Mouse (Mus musculus) liver, adult 2 months (tissue): ENCODE results near the gene Serpina11.

Experiments
- CTCF ChIP-seq: fragments of 200-500 bp; IDR thresholded peaks from 2 replicates; pipeline ENCODE4 v1.5.1; 2011; ENCODE audit warnings: low read depth, low read length, control low read depth
- POLR2A ChIP-seq: fragments of 200-500 bp; IDR thresholded peaks from 2 replicates; pipeline ENCODE4 v1.6.1; 2011; ENCODE audit warnings: low read length, control low read depth; ENCODE audit not compliant: insufficient read depth; ENCODE audit errors: extremely low read depth

DNA sequence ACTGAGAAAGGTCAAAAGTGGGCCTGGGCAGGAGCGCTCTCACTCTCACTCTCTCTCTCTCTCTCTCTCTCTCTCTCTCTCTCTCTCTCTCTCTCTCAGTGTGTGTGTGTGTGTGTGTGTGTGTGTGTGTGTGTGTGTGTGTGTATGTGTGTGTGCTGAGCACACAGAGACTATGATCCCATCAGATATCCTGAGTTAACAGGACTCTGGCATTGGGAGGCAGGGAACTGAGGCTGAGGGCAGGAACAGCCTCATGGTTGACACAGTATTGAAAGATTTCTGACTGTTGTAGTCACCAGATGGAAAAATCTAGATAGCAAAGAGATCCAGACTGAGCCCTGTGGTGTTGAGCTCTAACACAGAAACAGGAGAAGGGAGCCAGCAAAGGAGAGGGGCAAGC lies 44.0 kb upstream of the Serpina11 start:
- no peak for TF ChIP-seq CTCF
- TF ChIP-seq POLR2A = no peak
